Mouse (Mus musculus) gastrocnemius, postnatal 36 days (tissue): ENCODE results near the gene Tnfrsf13b. TPM values are rescaled to one million over a fixed set of nuclear protein-coding genes. Genes with fewer than 3 reads are reported as not detected.

Source experiments
- DNase-seq, 2 experiments: peaks; one replicate each; pipeline ENCODE4 v3.0.0; 2022
- intact Hi-C: fragments of 180-260 bp; cut with DNase I; formaldehyde crosslinking; loops from one replicate; pipeline ENCODE4 v1.15.1; 2025
- long read RNA-seq, 2 experiments: library from polyadenylated mRNA; stranded (forward); transcript quantifications; one replicate each; pipeline ENCODE4 v2.0.0; 2021
- total RNA-seq, 2 experiments: library from RNA; stranded (reverse); gene quantifications; 2 replicates each; pipeline ENCODE4 v1.2.3; 2021

The Tnfrsf13b gene
- total RNA-seq: under 1 TPM; 0.30 to 0.43 TPM
- long read RNA-seq, experiment 1, partial matches to known transcripts: 0 of 1 reads
- long read RNA-seq, experiment 1, other reads (novel, unspliced or antisense): 0 of 1 reads
- long read RNA-seq, experiment 2: 0 reads

- intact Hi-C loops: no loop called here
- DNase-seq: no peak
Observed at GRCm38 (mm10) chr11:61126606-61127355, at the start of gene Tnfrsf13b. TSS of gene Tnfrsf13b (plus strand) at chr11:61126755.

GRCm38 (mm10) chr11:61081624-61082023 lies 44.9 kb upstream of the Tnfrsf13b start:
- DNase-seq: no peak
- intact Hi-C loops: no loop called here

- no peak for DNase-seq
- intact Hi-C loops: loop anchor here (2.0 kb wide), 1 partner anchor 135 kb away; no protein-coding TSS in a partner anchor
Observed at GRCm38 (mm10) chr11:61090195-61090594, 36.4 kb upstream of the Tnfrsf13b start.

GRCm38 (mm10) chr11:61091192-61091591 lies 35.4 kb upstream of the Tnfrsf13b start:
- no peak for DNase-seq
- intact Hi-C loops: loop anchor here (2.0 kb wide), 1 partner anchor 136 kb away; no protein-coding TSS in a partner anchor

- peak; percentile 55 to 61 for DNase-seq
- intact Hi-C loops: loop anchor here (2.0 kb wide), 1 partner anchor 137 kb away; no protein-coding TSS in a partner anchor
Observed at GRCm38 (mm10) chr11:61091642-61092262, 34.8 kb upstream of the Tnfrsf13b start.

- no peak for DNase-seq
- intact Hi-C loops: no loop called here
Observed at GRCm38 (mm10) chr11:61098046-61098445, 28.5 kb upstream of the Tnfrsf13b start.

- intact Hi-C loops: loop anchor here (10.0 kb wide), 1 partner anchor 312 kb away; no protein-coding TSS in a partner anchor
- no peak for DNase-seq
Observed at GRCm38 (mm10) chr11:61102397-61103339, 23.9 kb upstream of the Tnfrsf13b start.

GRCm38 (mm10) chr11:61104241-61104901 lies 22.2 kb upstream of the Tnfrsf13b start:
- DNase-seq: peak; percentile 62 to 83
- intact Hi-C loops: loop anchor here (2.0 to 10.0 kb wide), 2 partner anchors 50 to 310 kb away; no protein-coding TSS in a partner anchor

GRCm38 (mm10) chr11:61108911-61109361 lies 17.6 kb upstream of the Tnfrsf13b start:
- intact Hi-C loops: loop anchor here (5.0 to 10.0 kb wide), 2 partner anchors 33 to 306 kb away; no protein-coding TSS in a partner anchor
- DNase-seq: no peak

GRCm38 (mm10) chr11:61109707-61110106 lies 16.8 kb upstream of the Tnfrsf13b start:
- intact Hi-C loops: loop anchor here (5.0 to 10.0 kb wide), 2 partner anchors 33 to 305 kb away; no protein-coding TSS in a partner anchor
- DNase-seq: no peak

- intact Hi-C loops: no loop called here
Observed at GRCm38 (mm10) chr11:61110113-61110512, 16.4 kb upstream of the Tnfrsf13b start.

GRCm38 (mm10) chr11:61110928-61111327 lies 15.6 kb upstream of the Tnfrsf13b start:
- intact Hi-C loops: no loop called here

More at GRCm38 (mm10) chr11:61110113-61110512, 16.4 kb upstream of the Tnfrsf13b start:
- no peak for DNase-seq

GRCm38 (mm10) chr11:61111472-61111871 lies 15.1 kb upstream of the Tnfrsf13b start:
- no peak for DNase-seq
- intact Hi-C loops: no loop called here

More at GRCm38 (mm10) chr11:61110928-61111327, 15.6 kb upstream of the Tnfrsf13b start:
- no peak for DNase-seq

- no peak for DNase-seq
- intact Hi-C loops: no loop called here
Observed at GRCm38 (mm10) chr11:61112323-61112995, 14.1 kb upstream of the Tnfrsf13b start.

- DNase-seq: no peak
- intact Hi-C loops: no loop called here
Observed at GRCm38 (mm10) chr11:61116226-61116625, 10.3 kb upstream of the Tnfrsf13b start.

GRCm38 (mm10) chr11:61119996-61120583 lies 6.5 kb upstream of the Tnfrsf13b start:
- intact Hi-C loops: no loop called here
- DNase-seq: no peak

GRCm38 (mm10) chr11:61122283-61122768 lies 4.2 kb upstream of the Tnfrsf13b start:
- no peak for DNase-seq
- intact Hi-C loops: no loop called here

- intact Hi-C loops: no loop called here
- DNase-seq: no peak
Observed at GRCm38 (mm10) chr11:61122769-61123288, 3.7 kb upstream of the Tnfrsf13b start.
